Mouse (Mus musculus): ENCODE data around the gene Kansl1. TPM values are rescaled to one million over a fixed set of nuclear protein-coding genes. Genes with fewer than 3 reads are reported as not detected.

The Kansl1 gene
- polyA plus RNA-seq, 1 experiment from 2014 or later: 25.5 TPM

GRCm38 (mm10) chr11:104305711-104306110, 162.9 kb downstream of the Kansl1 start:
- Histone ChIP-seq H3K27ac (replicated peaks) (no peak overlapping the region), H3K27me3 (0 out of 2 replicates have a peak, but pooled peaks cover 6% of the 10 kb centered on the region), H3K4me2 (replicated peaks) (no peak overlapping the region), H3K9ac (no peak overlapping the region), H3K9me3 (replicated peaks) (no peaks in the 10 kb centered on the region), H3K36me3 (no peaks in the 10 kb centered on the region), H3K4me1 (peaks cover 28% of the 10 kb centered on the region), H3K4me3 (replicated peaks) (no peak overlapping the region)
- 88% methylated on average over 7 of the region's 7 CpGs for WGBS
- ATAC-seq (ENCODE audit: insufficient number of reproducible peaks, low FRiP score, low TSS enrichment, low read depth): no peak

GRCm38 (mm10) chr11:104303088-104303960, 165.3 kb downstream of the Kansl1 start:
- no peak overlapping the region for H3K4me3 ChIP-seq (replicated peaks)
- ATAC-seq (ENCODE audit: insufficient number of reproducible peaks, low FRiP score, low TSS enrichment, low read depth): no peak
- no peak overlapping the region for H3K4me2 ChIP-seq (replicated peaks)
- peaks cover 27% of the 10 kb centered on the region for H3K4me1 ChIP-seq
- no peaks in the 10 kb centered on the region for H3K27me3 ChIP-seq
- H3K9ac ChIP-seq: no peak overlapping the region
- no peak overlapping the region for H3K27ac ChIP-seq (replicated peaks)
- 21% methylated on average over 8 of the region's 8 CpGs for WGBS
- H3K9me3 ChIP-seq (replicated peaks): no peaks in the 10 kb centered on the region
- no peaks in the 10 kb centered on the region for H3K36me3 ChIP-seq

DNA sequence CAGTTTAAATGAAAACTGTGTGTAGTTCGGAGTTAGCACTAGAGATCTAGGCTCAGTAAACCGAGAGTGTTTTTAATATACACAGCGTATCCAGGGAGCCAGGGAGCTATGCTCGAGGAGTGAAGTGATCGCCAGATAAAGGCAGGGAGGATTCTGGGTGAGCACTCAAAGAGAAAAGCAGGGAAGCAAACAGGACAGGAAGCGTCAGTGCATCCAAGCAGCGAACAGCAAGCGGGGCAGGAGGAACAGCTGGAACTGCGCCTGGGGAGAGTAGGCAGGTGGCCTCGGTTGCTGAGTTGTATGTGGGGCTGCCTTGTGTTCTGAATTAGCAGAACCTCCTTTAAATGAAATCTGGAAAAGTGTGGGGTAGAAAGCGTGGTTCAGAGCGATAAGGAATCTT, 166.0 kb downstream of the Kansl1 start:
- H3K4me2 ChIP-seq (replicated peaks): peak overlapping the region; percentile 28; the same call in 1 of the 2 replicates
- H3K36me3 ChIP-seq: no peaks in the 10 kb centered on the region
- H3K9ac ChIP-seq: no peak overlapping the region
- WGBS: 23% methylated on average over 12 of the region's 12 CpGs
- no peaks in the 10 kb centered on the region for H3K9me3 ChIP-seq (replicated peaks)
- peak overlapping the region; percentile 22; the same call in 1 of the 2 replicates for H3K27ac ChIP-seq (replicated peaks)
- H3K27me3 ChIP-seq: no peaks in the 10 kb centered on the region
- H3K4me1 ChIP-seq: peaks cover 27% of the 10 kb centered on the region
- H3K4me3 ChIP-seq (replicated peaks): no peak overlapping the region
- no peak for ATAC-seq (ENCODE audit: insufficient number of reproducible peaks, low FRiP score, low TSS enrichment, low read depth)

DNA sequence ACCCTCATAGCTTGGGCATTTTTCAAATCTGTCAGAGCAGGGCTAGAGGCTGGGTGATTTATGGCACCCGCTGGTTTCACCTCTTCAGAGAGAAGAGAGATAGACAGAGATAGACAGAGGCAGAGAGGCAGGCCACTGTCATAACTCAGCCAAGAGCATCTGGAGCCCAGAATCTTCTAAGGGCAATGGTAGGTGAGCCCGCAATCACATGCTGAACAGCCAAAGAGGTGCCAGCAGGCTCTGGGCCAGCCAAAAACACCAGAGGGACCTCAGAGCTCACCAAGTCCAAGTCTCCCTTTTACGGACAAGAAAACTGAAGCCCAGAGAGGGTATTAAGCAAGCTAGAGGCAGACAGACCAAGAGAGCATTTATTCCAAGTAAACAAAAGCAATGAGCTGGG, 171.0 kb downstream of the Kansl1 start:
- no peak overlapping the region for H3K4me2 ChIP-seq (replicated peaks)
- WGBS: 79% methylated on average over 3 of the region's 3 CpGs
- H3K4me1 ChIP-seq: peaks cover 20% of the 10 kb centered on the region
- H3K9me3 ChIP-seq (replicated peaks): no peaks in the 10 kb centered on the region
- no peaks in the 10 kb centered on the region for H3K36me3 ChIP-seq
- no peak overlapping the region for H3K9ac ChIP-seq
- no peaks in the 10 kb centered on the region for H3K27me3 ChIP-seq
- no peak overlapping the region for H3K27ac ChIP-seq (replicated peaks)
- no peak overlapping the region for H3K4me3 ChIP-seq (replicated peaks)
- no peak for ATAC-seq (ENCODE audit: insufficient number of reproducible peaks, low FRiP score, low TSS enrichment, low read depth)

GRCm38 (mm10) chr11:104295656-104296055, 173.0 kb downstream of the Kansl1 start:
- ATAC-seq (ENCODE audit: insufficient number of reproducible peaks, low FRiP score, low TSS enrichment, low read depth): no peak
- H3K27me3 ChIP-seq: no peaks in the 10 kb centered on the region
- H3K9ac ChIP-seq: no peak overlapping the region
- H3K9me3 ChIP-seq (replicated peaks): no peaks in the 10 kb centered on the region
- 22% methylated on average over 6 of the region's 6 CpGs for WGBS
- no peaks in the 10 kb centered on the region for H3K36me3 ChIP-seq
- H3K4me2 ChIP-seq (replicated peaks): no peak overlapping the region
- no peak overlapping the region for H3K27ac ChIP-seq (replicated peaks)
- peaks cover 10% of the 10 kb centered on the region; the same call in 1 of the 2 replicates for H3K4me1 ChIP-seq
- no peak overlapping the region for H3K4me3 ChIP-seq (replicated peaks)

DNA sequence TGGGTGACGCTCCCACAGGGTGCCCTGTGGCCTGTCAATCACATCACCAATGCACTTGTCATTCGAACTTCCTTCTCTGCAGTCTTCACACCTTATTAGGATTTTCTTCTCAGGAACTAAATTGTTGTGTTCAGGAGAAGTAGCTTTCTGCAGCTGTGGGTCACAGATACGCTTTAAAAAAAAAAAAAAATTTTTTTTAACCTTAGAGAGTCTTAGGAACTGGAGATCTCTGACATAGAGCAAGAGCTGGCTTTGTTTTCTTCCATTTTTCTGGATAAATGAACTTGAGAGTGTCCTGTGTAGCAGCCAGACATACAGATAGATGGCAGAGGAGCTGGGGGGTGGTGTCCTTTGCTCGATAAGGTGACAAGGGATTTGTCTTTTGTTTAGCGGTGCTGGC, 173.5 kb downstream of the Kansl1 start:
- Histone ChIP-seq H3K36me3 (no peaks in the 10 kb centered on the region), H3K4me1 (peaks cover 10% of the 10 kb centered on the region; the same call in 1 of the 2 replicates), H3K4me2 (replicated peaks) (no peak overlapping the region), H3K4me3 (replicated peaks) (no peak overlapping the region), H3K27me3 (no peaks in the 10 kb centered on the region), H3K27ac (replicated peaks) (no peak overlapping the region), H3K9ac (no peak overlapping the region), H3K9me3 (replicated peaks) (no peaks in the 10 kb centered on the region)
- WGBS: 63% methylated on average over 5 of the region's 5 CpGs
- no peak for ATAC-seq (ENCODE audit: insufficient number of reproducible peaks, low FRiP score, low TSS enrichment, low read depth)

DNA sequence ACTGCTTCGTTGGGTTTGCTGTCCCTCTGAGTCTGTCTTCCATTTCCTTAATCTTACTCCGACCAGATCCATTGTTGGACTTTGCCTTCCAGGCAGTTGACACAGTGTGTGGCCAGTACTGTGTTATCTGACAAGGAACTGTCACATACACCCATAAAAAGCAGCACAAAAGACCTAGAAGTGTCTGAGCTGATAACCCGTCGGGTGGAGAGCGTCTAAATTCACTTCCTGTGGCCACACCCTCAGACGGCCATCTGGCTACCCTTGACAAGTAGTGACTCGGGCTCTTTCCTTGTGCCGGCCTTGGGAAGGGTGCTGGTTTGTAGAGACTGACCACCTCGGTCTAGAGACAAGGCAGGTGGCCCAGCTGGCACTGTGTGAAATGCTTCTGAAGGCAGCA, 175.4 kb downstream of the Kansl1 start:
- Histone ChIP-seq H3K27me3 (no peaks in the 10 kb centered on the region), H3K9me3 (replicated peaks) (no peaks in the 10 kb centered on the region), H3K4me3 (replicated peaks) (no peak overlapping the region), H3K4me2 (replicated peaks) (no peak overlapping the region), H3K9ac (no peak overlapping the region), H3K27ac (replicated peaks) (no peak overlapping the region), H3K36me3 (no peaks in the 10 kb centered on the region), H3K4me1 (peaks cover 16% of the 10 kb centered on the region)
- no peak for ATAC-seq (ENCODE audit: insufficient number of reproducible peaks, low FRiP score, low TSS enrichment, low read depth)
- WGBS: 81% methylated on average over 9 of the region's 9 CpGs

DNA sequence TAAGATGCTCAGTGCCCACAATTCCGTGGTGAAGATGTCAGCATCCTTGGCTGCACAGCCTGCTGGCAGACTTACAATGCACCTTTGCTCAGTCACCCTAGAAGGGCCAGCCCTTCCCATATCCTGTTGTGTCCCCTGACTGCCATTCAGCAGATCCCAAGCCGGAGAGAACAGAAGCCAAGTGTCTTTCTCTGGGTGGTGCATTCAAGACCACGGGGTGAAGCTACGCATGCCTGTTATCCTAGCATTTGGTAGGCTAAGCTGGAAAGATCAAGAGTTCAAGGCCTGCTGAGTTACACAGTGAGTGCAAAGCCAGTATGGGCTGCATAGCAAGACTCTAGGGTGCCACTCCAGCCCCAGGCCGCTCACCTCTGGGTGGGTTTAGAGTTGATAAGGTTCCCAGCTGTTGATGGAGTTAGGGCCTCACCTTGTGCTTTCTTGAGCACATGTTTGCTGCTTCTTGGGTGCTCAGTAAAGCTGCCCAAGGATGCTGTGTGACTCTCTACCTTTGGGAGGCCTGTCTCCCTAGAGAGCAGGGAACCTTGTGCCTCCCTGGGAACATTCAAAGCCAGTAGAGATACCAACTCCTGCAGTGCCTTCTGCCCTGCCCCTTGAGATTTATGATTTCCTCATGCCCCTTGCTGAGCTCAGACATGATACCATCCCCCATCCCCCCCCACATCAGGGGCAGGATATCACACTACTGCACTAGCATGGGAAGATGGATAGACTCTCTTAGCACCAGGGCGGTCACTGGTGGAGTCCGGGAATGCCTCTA, 176.0 kb downstream of the Kansl1 start:
- no peaks in the 10 kb centered on the region for H3K36me3 ChIP-seq
- no peak overlapping the region for H3K9ac ChIP-seq
- no peaks in the 10 kb centered on the region for H3K27me3 ChIP-seq
- no peak overlapping the region for H3K27ac ChIP-seq (replicated peaks)
- ATAC-seq (ENCODE audit: insufficient number of reproducible peaks, low FRiP score, low TSS enrichment, low read depth): no peak
- no peak overlapping the region for H3K4me3 ChIP-seq (replicated peaks)
- WGBS: 81% methylated on average over 7 of the region's 7 CpGs
- H3K4me2 ChIP-seq (replicated peaks): no peak overlapping the region
- H3K9me3 ChIP-seq (replicated peaks): no peaks in the 10 kb centered on the region
- H3K4me1 ChIP-seq: peaks cover 16% of the 10 kb centered on the region

GRCm38 (mm10) chr11:104289199-104290031, 179.2 kb downstream of the Kansl1 start:
- peaks cover 12% of the 10 kb centered on the region for H3K4me1 ChIP-seq
- no peaks in the 10 kb centered on the region for H3K9me3 ChIP-seq (replicated peaks)
- no peaks in the 10 kb centered on the region for H3K36me3 ChIP-seq
- ATAC-seq (ENCODE audit: insufficient number of reproducible peaks, low FRiP score, low TSS enrichment, low read depth): peak; percentile 63
- H3K4me3 ChIP-seq (replicated peaks): no peak overlapping the region
- H3K4me2 ChIP-seq (replicated peaks): 0 out of 2 replicates have a peak overlapping the region, but pooled peaks have one; percentile 12
- no peak overlapping the region for H3K9ac ChIP-seq
- peak overlapping the region; percentile 80 for H3K27ac ChIP-seq (replicated peaks)
- H3K27me3 ChIP-seq: no peaks in the 10 kb centered on the region
- WGBS: 8% methylated on average over 13 of the region's 13 CpGs

DNA sequence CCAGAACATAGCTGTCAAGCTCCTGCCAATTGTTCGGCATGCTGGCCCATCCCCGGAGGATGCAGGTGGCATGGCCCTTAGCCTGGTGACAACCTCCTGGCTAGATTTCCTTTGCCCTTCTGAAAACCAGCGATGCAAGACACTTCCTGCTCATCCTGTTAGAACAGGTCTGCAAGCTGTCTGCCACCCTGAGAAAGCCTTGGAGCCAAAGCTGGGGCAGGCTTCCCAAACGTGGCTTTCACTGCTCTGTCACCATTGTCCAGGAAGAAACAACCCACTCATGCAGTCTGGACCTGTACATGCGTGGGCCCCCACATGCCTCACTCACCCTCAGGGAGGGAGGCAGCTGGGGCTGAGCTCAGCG, 179.8 kb downstream of the Kansl1 start:
- Histone ChIP-seq H3K4me1 (peaks cover 12% of the 10 kb centered on the region), H3K27me3 (no peaks in the 10 kb centered on the region), H3K4me2 (replicated peaks) (no peak overlapping the region), H3K36me3 (no peaks in the 10 kb centered on the region), H3K27ac (replicated peaks) (peak overlapping the region; percentile 80), H3K9ac (no peak overlapping the region), H3K4me3 (replicated peaks) (no peak overlapping the region), H3K9me3 (replicated peaks) (no peaks in the 10 kb centered on the region)
- no peak for ATAC-seq (ENCODE audit: insufficient number of reproducible peaks, low FRiP score, low TSS enrichment, low read depth)
- WGBS: 37% methylated on average over 6 of the region's 6 CpGs

GRCm38 (mm10) chr11:104287113-104287512, 181.5 kb downstream of the Kansl1 start:
- H3K9me3 ChIP-seq (replicated peaks): no peaks in the 10 kb centered on the region
- H3K36me3 ChIP-seq: no peaks in the 10 kb centered on the region
- no peak overlapping the region for H3K9ac ChIP-seq
- H3K4me1 ChIP-seq: peaks cover 12% of the 10 kb centered on the region
- no peak overlapping the region for H3K4me3 ChIP-seq (replicated peaks)
- no peaks in the 10 kb centered on the region for H3K27me3 ChIP-seq
- WGBS: 96% methylated on average over 18 of the region's 18 CpGs
- ATAC-seq (ENCODE audit: insufficient number of reproducible peaks, low FRiP score, low TSS enrichment, low read depth): no peak
- H3K27ac ChIP-seq (replicated peaks): no peak overlapping the region
- H3K4me2 ChIP-seq (replicated peaks): no peak overlapping the region

Measured in embryonic facial prominence, embryonic 15.5 days (tissue).